Mouse (Mus musculus) duodenum, adult 2 months (tissue): Measurements from ENCODE around the gene Slc4a1ap. TPM values are rescaled to one million over a fixed set of nuclear protein-coding genes. Genes with fewer than 3 reads are reported as not detected.

Experiments
- polyA plus RNA-seq: library from polyadenylated mRNA; depleted of rRNA; stranded (reverse); fragments of >200 nt; gene quantifications from 2 replicates; pipeline ENCODE4 v1.2.3, GENCODE M21; 2012; ENCODE audit warnings: low replicate concordance; rRNA removed

Slc4a1ap gene
- polyA plus RNA-seq = 7.0 and 9.3 TPM in 2 replicates

DNA sequence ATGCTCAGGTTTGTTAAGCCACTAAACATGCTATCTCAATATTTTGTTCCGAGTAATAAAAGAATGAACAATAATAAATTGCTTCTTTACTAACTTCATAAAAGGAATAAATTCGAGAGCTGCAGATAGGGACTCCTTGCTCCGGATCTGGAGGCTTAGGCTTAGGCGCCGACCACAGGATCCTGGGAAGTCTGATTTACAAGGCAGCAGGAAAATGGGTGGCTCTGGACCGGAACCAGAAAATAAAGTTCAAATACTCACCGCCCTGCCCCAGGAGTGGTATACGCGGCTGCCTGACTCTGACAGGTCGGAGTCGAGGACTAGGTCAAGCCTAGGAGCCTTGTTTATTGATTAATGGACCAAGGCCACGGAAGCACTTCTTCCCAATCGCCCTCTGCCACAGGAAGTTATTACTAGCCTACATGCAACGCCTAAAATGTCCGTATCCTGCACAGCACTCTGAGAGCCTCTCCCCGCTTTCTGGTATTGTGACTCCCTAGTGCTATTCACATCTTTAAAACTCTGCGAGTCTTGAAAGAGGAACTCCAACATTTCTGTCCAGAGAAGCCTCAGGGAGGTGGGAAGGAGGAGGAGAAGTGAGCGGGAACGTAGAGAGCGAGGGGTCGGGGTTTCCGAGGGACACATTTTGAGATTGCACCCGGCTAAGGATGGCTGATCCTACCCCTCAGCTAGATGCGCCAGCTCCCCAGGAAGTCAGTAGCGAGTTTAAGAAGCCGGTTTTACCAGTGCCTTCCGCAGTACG is at the start of gene Slc4a1ap:
Slc4a1ap (plus strand) TSS at position 642 of the 763 bp plus-strand sequence.

GRCm38 (mm10) chr5:31485440-31485839 is 41.4 kb upstream of the Slc4a1ap start, which contains the start of gene 4930548H24Rik:
4930548H24Rik (plus strand) TSS chr5:31485740.

DNA sequence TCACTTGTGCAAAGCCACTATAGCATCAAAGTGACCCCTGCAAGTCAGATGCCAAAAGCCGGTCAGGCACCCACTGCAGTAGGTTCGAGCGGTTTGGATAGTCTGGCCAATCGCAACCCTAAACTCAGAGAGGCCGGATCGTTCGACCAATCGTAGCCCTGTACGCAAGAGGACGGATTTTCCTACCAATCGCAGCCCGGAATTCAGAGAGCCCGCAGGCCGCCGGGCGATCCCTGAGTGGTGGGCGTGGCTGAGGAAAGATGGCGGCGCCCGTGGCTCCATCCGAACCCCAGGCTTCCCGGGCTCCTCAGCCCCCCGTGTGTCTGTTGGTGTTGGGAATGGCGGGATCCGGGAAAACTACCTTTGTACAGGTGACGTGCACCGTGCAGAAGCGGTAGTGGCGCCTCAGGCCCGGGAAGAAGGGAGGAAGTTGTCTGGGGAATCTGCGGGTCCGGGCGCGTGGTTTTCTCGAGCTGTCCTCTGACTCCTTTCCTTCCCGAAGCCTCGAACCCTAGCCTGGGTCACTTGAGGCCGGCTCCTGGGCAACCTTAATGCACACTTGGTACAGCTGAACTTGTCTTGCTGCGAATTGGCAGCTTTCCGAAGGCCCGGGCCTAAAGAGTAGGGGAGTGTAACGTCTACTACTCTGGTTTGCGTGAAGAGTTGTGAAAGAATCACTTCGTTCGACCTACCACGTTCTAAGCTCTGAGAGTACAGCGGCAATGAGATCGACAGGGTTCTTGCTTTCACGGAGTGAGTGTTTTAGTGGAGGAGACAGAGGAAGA is 32.1 kb upstream of the Slc4a1ap start, which contains the start of gene Gpn1:
Gpn1 (plus strand) TSS at position 229 of the 785 bp plus-strand sequence.

DNA sequence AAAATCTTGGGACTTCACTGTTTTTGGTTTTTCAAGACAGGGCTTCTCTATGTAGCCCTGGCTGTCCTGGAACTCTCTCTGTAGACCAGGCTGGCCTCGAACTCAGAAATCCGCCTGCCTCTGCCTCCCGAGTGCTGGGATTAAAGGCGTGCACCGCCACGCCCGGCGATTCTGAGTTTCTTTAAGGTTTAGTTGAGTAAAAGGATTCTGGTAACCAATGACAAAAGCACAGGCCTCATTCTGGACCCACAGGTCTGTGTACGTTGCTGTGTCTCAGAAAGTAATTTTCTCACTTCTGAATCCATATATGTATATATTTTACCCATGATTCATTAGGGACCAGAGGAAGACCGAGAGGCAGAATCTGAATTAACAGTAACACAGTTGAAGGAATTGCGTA is 912 bp downstream of the Slc4a1ap start, which contains the start of gene Supt7l:
Supt7l (minus strand) TSS at position 101 of the 400 bp plus-strand sequence.

DNA sequence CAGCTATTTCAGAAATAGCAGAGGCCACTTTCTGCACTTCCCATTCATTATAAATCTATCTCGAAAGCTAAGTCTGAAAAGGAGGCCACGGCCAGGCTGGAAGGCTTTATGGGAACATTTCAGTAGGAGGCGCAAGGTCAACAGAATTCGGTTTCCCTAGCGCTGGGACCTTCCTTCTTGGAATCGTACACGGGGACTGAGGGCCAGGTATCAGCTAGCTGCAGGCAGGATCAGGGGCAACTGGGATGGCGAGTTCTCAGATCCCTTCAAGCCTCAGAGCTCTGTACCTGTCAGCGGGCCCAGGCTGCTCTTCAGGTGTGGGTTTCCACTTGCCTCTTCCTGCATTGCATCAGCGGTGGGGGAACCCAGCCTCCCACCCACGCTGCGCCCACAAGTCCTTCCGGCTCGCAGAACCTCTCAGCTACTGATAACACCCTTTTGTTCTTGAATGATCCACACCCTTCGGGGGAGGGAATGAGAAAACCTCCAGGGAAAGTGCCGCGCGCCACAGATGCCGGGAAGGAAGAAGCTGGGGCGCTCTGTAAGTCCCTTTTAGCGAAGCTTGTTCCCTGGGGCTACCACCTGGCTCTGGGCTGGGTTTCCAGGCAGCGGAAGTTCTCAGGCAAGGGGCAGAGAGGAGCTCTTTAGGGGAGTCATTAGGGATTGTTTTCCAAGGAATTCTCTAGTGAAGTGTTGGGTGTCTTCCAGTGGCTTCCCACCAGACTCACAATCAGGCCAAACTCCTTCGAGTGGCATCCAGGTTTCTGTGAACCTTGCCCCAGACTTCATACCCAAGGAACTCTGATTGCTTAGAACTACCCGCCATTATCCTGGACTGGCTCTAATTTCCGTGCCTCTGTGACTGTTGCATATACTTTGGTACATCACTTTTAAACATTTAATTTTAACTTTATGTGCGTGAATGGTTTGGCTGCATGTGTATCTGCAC is 70.0 kb downstream of the Slc4a1ap start, which contains the start of gene Mrpl33:
Mrpl33 (plus strand) TSS at position 455 of the 949 bp plus-strand sequence.

Other genes with a start within 250 kb of the Slc4a1ap start
- gene Ift172, start 235.9 kb upstream of the Slc4a1ap start, polyA plus RNA-seq = 31.0 and 35.5 TPM in 2 replicates
- gene Fndc4, start 230.9 kb upstream of the Slc4a1ap start, polyA plus RNA-seq = 2.6 and 5.2 TPM in 2 replicates
- gene Gckr, start 229.6 kb upstream of the Slc4a1ap start, polyA plus RNA-seq = not detected in 2 replicates
- 3.0 and 4.6 TPM in 2 replicates for gene Zfp512, start 74.6 kb upstream of the Slc4a1ap start, polyA plus RNA-seq
- not detected in 2 replicates for gene 4930548H24Rik, start 41.3 kb upstream of the Slc4a1ap start, polyA plus RNA-seq
- 3.9 and 15.5 TPM in 2 replicates for gene Gpn1, start 32.3 kb upstream of the Slc4a1ap start, polyA plus RNA-seq
- gene Supt7l, start 812 bp downstream of the Slc4a1ap start, polyA plus RNA-seq = 4.6 and 6.4 TPM in 2 replicates
- gene Mrpl33, start 69.9 kb downstream of the Slc4a1ap start, polyA plus RNA-seq = 3.8 and 4.0 TPM in 2 replicates
- gene Rbks, start 170.6 kb downstream of the Slc4a1ap start, polyA plus RNA-seq = 8.7 and 16.7 TPM in 2 replicates
- 18.7 and 19.2 TPM in 2 replicates for gene Babam2, start 170.7 kb downstream of the Slc4a1ap start, polyA plus RNA-seq